Mouse (Mus musculus) intestine, embryonic 16.5 days (tissue): Measurements from ENCODE around the gene Drd4. TPM values are rescaled to one million over a fixed set of nuclear protein-coding genes. Genes with fewer than 3 reads are reported as not detected.

Source experiments
- ATAC-seq: fragments of 200-750 bp; cut with Nextera tagmentation; 2 replicates; pipeline ENCODE4 v1.8.0; 2017; ENCODE audit warnings: moderate TSS enrichment, moderate library complexity
- H3K27ac ChIP-seq: fragments of 300-500 bp; sonication (generic); 2 replicates; pipeline ENCODE4 v1.5.1; 2014; ENCODE audit warnings: mild to moderate bottlenecking, low read length
- H3K27me3 ChIP-seq: fragments of 300-500 bp; sonication (generic); replicated peaks from 2 replicates; pipeline ENCODE4 v1.6.1; 2014; ENCODE audit warnings: low read length, control low read depth, mixed read lengths; ENCODE audit not compliant: control insufficient read depth, insufficient read depth
- H3K36me3 ChIP-seq: fragments of 300-500 bp; sonication (generic); 2 replicates; pipeline ENCODE4 v1.6.1; 2014; ENCODE audit warnings: low read length, control low read depth; ENCODE audit not compliant: control insufficient read depth, insufficient read depth
- H3K4me1 ChIP-seq: fragments of 300-500 bp; sonication (generic); 2 replicates; pipeline ENCODE4 v1.6.1; 2014; ENCODE audit warnings: low read length, control low read depth, mixed read lengths; ENCODE audit not compliant: control insufficient read depth, insufficient read depth
- H3K4me2 ChIP-seq: fragments of 300-500 bp; sonication (generic); 2 replicates; pipeline ENCODE4 v1.6.1; 2014; ENCODE audit warnings: low read depth, low read length, control low read depth
- H3K4me3 ChIP-seq: fragments of 300-500 bp; sonication (generic); 2 replicates; pipeline ENCODE4 v1.5.1; 2014; ENCODE audit warnings: mild to moderate bottlenecking, low read length
- H3K9ac ChIP-seq: fragments of 300-500 bp; sonication (generic); 2 replicates; pipeline ENCODE4 v1.6.1; 2014; ENCODE audit warnings: low read depth, low read length
- H3K9me3 ChIP-seq: fragments of 300-500 bp; sonication (generic); 2 replicates; pipeline ENCODE4 v1.6.1; 2016; ENCODE audit warnings: low read length, control low read depth; ENCODE audit not compliant: control insufficient read depth
- WGBS: fragments of 180-500 bp; shearing (Covaris S2); extraction: QIAGEN DNeasy Blood & Tissue Kit; methylation state at CpG from one replicate; pipeline ENCODE4 v1.1.7; 2014; 5-methylcytosine and 5-hydroxymethylcytosine counted together
- polyA plus RNA-seq: library from polyadenylated mRNA; unstranded; fragments of >200 nt; fragmentation: Nextera tagmentation; extraction: Ambion mirVana; gene quantifications from 2 replicates; pipeline ENCODE4 v1.2.1, GENCODE M21; 2015

Gene Drd4
- polyA plus RNA-seq, 1 experiment from 2014 or later, result 0.48 TPM

DNA sequence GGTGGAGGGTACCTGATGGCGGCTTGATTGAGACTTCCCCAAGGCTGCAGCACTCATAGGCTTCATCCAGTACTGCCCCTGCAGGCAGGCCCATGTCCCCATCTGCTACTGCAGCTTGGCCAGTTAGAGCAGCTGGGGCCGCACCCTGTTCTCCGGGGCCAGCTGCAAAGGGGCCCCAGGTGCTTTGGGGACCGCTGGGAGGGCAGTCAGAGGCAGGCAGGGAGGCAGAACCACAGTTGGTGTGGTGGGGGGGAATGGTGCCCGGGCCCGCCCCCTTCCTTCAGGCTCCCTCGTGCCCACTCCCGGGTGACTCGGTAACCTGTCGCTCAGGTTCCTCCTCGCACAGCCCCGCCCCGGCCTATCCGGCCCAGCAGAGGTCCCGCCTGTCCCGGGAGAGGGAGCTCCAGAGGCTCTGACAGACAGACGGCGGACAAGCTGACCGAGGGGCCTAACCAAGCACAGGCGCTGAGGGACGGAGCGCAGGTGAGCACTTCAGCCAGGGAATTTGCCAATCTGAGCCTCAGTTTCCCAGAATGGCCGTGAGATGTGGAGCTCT lies 46.8 kb downstream of the Drd4 start, which contains the start of gene Eps8l2:
Eps8l2 (plus strand) TSS at position 305 of the 556 bp plus-strand sequence.
- Histone ChIP-seq H3K9ac (peak within 1 kb of the TSS; percentile 77), H3K27ac (peak within 1 kb of the TSS; percentile 97), H3K4me1 (peaks cover 32% of the 10 kb centered on the region), H3K36me3 (no peaks in the 10 kb centered on the region; the same call in 1 of the 2 replicates), H3K27me3 (no peaks in the 10 kb centered on the region), H3K4me2 (peak within 1 kb of the TSS; percentile 56), H3K4me3 (peak within 1 kb of the TSS; percentile 58), H3K9me3 (no peaks in the 10 kb centered on the region)
- peak; percentile 90 for ATAC-seq
- 4% methylated on average over 22 of the region's 23 CpGs for WGBS

DNA sequence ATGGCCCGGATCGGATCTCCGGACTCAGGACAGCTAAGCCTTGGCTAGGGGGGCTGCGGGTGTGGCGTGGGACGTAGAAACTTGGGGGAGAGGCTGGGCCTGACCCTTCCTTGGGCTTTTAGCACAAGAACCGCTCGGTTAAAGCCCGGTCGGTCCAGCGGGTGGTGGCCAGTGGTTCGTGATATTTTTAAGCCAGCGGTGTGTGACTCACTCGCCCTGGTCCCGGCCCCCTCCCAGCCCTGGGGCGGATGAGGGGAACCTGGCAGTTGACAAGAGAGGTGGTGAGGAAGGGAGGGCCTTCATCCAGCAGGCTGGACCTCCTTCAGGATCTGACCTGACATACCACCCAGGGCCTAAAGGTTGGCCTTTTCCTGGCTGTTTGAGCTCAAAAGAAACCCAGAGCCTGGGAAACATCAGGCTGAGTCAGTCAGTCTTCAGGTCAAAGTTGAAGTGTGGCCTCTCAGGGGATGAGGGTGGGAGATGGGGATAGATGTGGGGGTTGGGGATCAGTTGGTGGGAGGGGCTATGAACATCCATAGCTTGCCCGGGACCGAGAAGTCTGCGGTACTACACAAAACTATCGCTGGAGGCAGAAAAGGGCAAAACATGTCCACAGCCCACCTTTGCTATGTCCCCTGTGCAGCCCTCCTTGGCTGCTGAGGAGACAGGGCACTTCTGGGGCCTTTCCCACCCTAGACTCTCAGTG lies 47.6 kb downstream of the Drd4 start:
- peak; percentile 8; the same call in 1 of the 2 replicates for ATAC-seq
- Histone ChIP-seq H3K9me3 (no peaks in the 10 kb centered on the region), H3K4me2 (peak overlapping the region; percentile 56), H3K36me3 (no peaks in the 10 kb centered on the region; the same call in 1 of the 2 replicates), H3K4me1 (peaks cover 35% of the 10 kb centered on the region), H3K27me3 (no peaks in the 10 kb centered on the region), H3K27ac (peak overlapping the region; percentile 97), H3K9ac (peak overlapping the region; percentile 77), H3K4me3 (peak overlapping the region; percentile 58)
- WGBS, result 33% methylated on average over 20 of the region's 20 CpGs

DNA sequence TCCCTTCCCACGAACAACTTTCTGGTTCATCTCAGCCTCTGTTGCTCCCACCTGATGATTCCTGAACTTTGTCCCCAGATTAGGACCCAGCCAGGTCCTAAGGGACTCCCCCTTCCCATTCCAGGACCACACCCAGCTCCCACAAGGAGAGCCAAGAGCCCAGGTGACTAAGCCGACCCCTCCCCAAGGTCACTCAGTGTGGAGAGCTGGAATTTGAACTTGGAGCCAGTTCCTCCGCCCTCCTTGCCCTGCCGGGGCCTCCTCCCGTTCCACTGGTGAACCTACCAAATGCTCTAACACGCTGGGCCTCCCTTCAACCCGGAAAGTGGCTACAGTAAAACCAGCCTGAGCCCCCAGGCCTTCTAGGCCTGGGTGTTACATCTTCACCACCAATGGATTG lies 48.2 kb downstream of the Drd4 start:
- H3K36me3 ChIP-seq, result no peaks in the 10 kb centered on the region; the same call in 1 of the 2 replicates
- H3K4me2 ChIP-seq, result peak overlapping the region; percentile 56
- H3K27me3 ChIP-seq, result no peaks in the 10 kb centered on the region
- 57% methylated on average over 7 of the region's 7 CpGs for WGBS
- peak overlapping the region; percentile 77 for H3K9ac ChIP-seq
- H3K9me3 ChIP-seq, result no peaks in the 10 kb centered on the region
- H3K27ac ChIP-seq, result peak overlapping the region; percentile 97
- ATAC-seq, result peak; percentile 62
- H3K4me1 ChIP-seq, result peaks cover 35% of the 10 kb centered on the region
- H3K4me3 ChIP-seq, result peak overlapping the region; percentile 58

DNA sequence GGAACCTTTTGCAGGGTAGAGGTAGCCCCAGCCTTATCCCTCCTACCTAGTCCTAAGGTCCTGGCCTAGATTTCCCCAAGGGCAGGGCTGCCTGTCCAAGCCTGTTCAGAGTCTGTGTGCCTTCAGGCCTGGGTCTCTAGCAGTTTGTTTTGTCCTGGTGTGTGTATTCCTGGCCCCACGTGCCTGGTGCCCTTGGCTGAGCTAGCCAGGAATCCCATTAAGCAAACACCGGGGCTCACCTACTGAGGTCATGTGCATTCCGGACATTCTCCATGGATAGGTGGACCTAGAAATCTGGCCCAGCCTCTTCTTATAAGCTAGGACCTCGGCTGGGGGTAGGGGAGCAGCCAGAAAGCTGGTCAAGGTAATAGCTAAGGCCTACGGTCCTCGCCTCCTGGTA lies 48.7 kb downstream of the Drd4 start:
- H3K36me3 ChIP-seq, result no peaks in the 10 kb centered on the region; the same call in 1 of the 2 replicates
- 49% methylated on average over 6 of the region's 6 CpGs for WGBS
- H3K27me3 ChIP-seq, result no peaks in the 10 kb centered on the region
- peak; percentile 19; the same call in 1 of the 2 replicates for ATAC-seq
- H3K27ac ChIP-seq, result peak overlapping the region; percentile 97
- peak overlapping the region; percentile 58 for H3K4me3 ChIP-seq
- peak overlapping the region; percentile 77 for H3K9ac ChIP-seq
- H3K4me1 ChIP-seq, result peaks cover 35% of the 10 kb centered on the region
- H3K4me2 ChIP-seq, result peak overlapping the region; percentile 56
- no peaks in the 10 kb centered on the region for H3K9me3 ChIP-seq

DNA sequence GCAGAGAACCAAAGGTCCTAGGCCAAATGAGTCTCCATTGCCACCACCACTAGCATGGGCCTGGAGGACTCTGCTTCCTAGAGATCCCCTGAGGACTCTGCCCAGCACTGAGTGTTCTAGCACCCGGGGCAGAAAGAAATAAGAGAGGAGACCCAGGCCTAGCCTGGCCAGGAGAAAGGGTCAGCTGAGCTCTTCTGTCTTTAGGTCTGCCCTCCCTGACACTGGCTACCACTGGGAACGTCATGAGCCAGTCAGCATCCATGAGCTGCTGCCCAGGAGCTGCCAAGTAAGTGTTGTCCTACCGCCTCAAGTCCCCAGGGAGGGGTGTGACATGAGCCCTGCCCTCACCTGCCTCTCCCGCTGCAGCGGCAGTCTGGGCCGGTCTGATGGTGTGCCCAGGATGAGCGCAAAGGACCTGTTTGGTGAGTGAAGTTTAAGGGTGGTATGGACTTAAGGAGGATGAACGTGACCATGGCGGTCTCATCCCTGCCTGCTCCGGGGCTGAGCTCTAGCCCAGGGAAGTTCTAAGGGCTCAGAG lies 50.0 kb downstream of the Drd4 start:
- peak overlapping the region; percentile 56 for H3K4me2 ChIP-seq
- H3K9ac ChIP-seq, result peak overlapping the region; percentile 77
- H3K4me1 ChIP-seq, result peaks cover 35% of the 10 kb centered on the region
- H3K4me3 ChIP-seq, result peak overlapping the region; percentile 58
- peak overlapping the region; percentile 97 for H3K27ac ChIP-seq
- 68% methylated on average over 10 of the region's 10 CpGs for WGBS
- H3K9me3 ChIP-seq, result no peaks in the 10 kb centered on the region
- no peaks in the 10 kb centered on the region; the same call in 1 of the 2 replicates for H3K36me3 ChIP-seq
- no peak for ATAC-seq
- no peaks in the 10 kb centered on the region for H3K27me3 ChIP-seq

DNA sequence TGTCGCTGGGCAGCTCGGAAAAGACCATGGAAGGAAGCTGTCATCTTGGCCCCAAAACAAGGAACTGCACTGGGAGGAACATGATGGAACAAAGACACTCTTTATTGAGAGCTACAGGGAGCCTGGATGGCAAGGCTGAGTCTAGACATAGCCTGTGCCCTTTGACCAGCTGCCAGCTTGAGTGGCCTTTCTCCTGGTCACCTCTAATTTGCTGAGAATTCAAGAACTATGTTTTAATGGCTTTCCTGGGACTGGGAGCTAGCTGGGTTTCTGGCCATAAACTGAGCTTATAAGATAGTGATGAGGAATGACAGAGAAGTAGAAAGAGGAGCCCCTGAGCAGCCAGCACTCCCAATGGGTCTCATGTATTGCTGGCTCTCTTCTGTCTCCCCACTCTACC lies 51.4 kb downstream of the Drd4 start:
- 67% methylated on average over 2 of the region's 2 CpGs for WGBS
- Histone ChIP-seq H3K27ac (peak overlapping the region; percentile 95), H3K4me2 (peak overlapping the region; percentile 49), H3K4me3 (peak overlapping the region; percentile 5; the same call in 1 of the 2 replicates), H3K9ac (peak overlapping the region; percentile 48; the same call in 1 of the 2 replicates), H3K36me3 (no peaks in the 10 kb centered on the region; the same call in 1 of the 2 replicates), H3K4me1 (peaks cover 26% of the 10 kb centered on the region), H3K27me3 (no peaks in the 10 kb centered on the region), H3K9me3 (no peaks in the 10 kb centered on the region)
- ATAC-seq, result no peak

DNA sequence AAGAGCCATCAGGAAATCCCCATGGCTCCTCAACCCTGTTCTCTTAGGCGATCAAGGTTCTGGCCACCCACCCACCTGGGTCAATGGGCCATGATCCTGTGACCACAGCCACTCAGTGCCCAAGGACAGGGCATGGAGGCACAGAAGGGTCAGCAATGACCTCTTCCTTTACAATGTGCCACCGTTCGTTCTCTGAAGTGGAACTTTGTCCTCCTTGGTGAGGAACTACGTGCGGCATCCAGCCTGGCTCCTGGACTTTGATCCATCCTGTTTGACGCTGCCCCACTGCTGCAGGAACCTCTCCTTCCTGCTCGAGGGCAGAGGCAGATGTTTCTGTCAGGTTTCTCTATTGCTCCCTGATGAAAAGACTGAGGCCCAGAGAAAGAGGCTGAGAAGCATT lies 51.9 kb downstream of the Drd4 start:
- Histone ChIP-seq H3K27me3 (no peaks in the 10 kb centered on the region), H3K4me1 (peaks cover 25% of the 10 kb centered on the region), H3K4me2 (peak overlapping the region; percentile 49), H3K4me3 (peak overlapping the region; percentile 13), H3K36me3 (no peaks in the 10 kb centered on the region; the same call in 1 of the 2 replicates), H3K9me3 (no peaks in the 10 kb centered on the region), H3K9ac (peak overlapping the region; percentile 52), H3K27ac (peak overlapping the region; percentile 95)
- 45% methylated on average over 7 of the region's 7 CpGs for WGBS
- peak; percentile 40 for ATAC-seq

DNA sequence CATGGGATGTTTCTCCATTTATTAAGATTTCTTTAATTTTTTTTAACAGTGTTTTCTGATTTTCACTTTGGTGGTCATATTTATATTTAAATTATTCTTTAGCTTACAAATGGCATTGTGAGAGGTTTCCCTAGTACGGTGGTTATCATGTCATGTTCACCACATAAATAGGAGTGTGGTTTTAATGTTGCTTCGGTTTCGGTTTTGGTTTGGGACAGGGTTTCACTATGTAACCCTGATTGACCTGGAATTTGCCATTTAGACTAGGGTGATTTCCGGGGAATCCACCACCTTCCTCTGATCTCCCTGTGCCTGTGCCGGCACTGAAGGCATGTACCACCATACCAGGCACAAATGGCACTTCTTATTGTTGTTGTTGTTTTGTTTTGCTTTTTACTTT lies 53.0 kb downstream of the Drd4 start:
- no peaks in the 10 kb centered on the region; the same call in 1 of the 2 replicates for H3K36me3 ChIP-seq
- H3K9ac ChIP-seq, result no peak overlapping the region
- no peak overlapping the region for H3K4me2 ChIP-seq
- H3K9me3 ChIP-seq, result no peaks in the 10 kb centered on the region
- peaks cover 25% of the 10 kb centered on the region for H3K4me1 ChIP-seq
- H3K27me3 ChIP-seq, result no peaks in the 10 kb centered on the region
- 87% methylated on average over 5 of the region's 5 CpGs for whole genome bisulfite sequencing
- no peak for ATAC-seq
- H3K4me3 ChIP-seq, result no peak overlapping the region
- H3K27ac ChIP-seq, result no peak overlapping the region
